Mouse (Mus musculus): ENCODE measurements around the gene Thbs3.
"Not testable (repeated sequence)": the region's sequence is repeated elsewhere in the genome, so short reads cannot be mapped to it uniquely, and the experiment has no call there.

- TF ChIP-seq CTCF (IDR thresholded peaks at IDR 0.05; ENCODE audit: borderline replicate concordance, insufficient read depth, low read depth, low read length); POLR2A (IDR thresholded peaks at IDR 0.05; ENCODE audit: borderline replicate concordance, insufficient read depth, low read length): not testable (repeated sequence)
Observed at GRCm38 (mm10) chr3:89216407-89216806, 1.4 kb downstream of the Thbs3 start.
